Mouse (Mus musculus) olfactory bulb, adult 2 months (tissue): ENCODE measurements around the gene Pacs2.

Source experiments
- CTCF ChIP-seq: fragments of 200-500 bp; IDR thresholded peaks from 2 replicates; pipeline ENCODE4 v1.5.1; 2012; ENCODE audit warnings: low read depth, mild to moderate bottlenecking, low read length, moderate library complexity; ENCODE audit not compliant: insufficient read depth
- POLR2A ChIP-seq: fragments of 200-500 bp; IDR thresholded peaks from 2 replicates; pipeline ENCODE4 v1.6.1; 2012; ENCODE audit warnings: mild to moderate bottlenecking, low read depth, low read length, moderate library complexity; ENCODE audit not compliant: insufficient read depth

DNA sequence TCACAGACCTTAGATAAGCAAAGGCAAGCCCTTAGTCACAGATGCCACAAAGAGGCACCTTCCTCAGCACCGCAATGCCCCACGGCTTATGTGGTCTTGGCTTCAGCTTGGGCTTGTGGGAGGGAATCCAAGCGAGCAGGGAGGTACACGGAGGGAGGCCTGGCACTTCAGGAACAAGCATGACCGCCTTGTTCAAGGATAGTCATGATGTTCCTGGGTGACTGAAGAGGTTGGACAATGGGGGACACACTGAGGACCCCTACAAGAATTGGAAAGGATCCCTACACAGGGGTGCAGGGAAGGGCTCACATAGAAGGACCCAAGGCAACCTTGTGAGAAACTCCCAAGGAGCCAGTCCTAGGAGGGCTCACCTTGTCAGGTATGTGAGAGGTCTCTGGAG lies 82.7 kb downstream of the Pacs2 start:
- TF ChIP-seq CTCF (no peak), POLR2A (no peak)
